Mouse (Mus musculus): ENCODE measurements around the gene Fam214a. TPM values are rescaled to one million over a fixed set of nuclear protein-coding genes. Genes with fewer than 3 reads are reported as not detected.

Fam214a gene
- total RNA-seq, 2 experiments from 2014 or later, result 2.6 to 5.7 TPM

GRCm38 (mm10) chr9:75019592-75019991 lies 66.9 kb downstream of the Fam214a start:
- no peak for ATAC-seq (replicated peaks; ENCODE audit: low FRiP score, low TSS enrichment, poor library complexity, severe bottlenecking)

- no peak for ATAC-seq (replicated peaks; ENCODE audit: low FRiP score, low TSS enrichment, poor library complexity, severe bottlenecking)
These were observed 67.9 kb downstream of the Fam214a start for GRCm38 (mm10) chr9:75020561-75020960.

- ATAC-seq (replicated peaks; ENCODE audit: low FRiP score, low TSS enrichment, poor library complexity, severe bottlenecking), result no peak
These were observed 69.9 kb downstream of the Fam214a start for GRCm38 (mm10) chr9:75022546-75022945.

GRCm38 (mm10) chr9:75023150-75023894 lies 70.6 kb downstream of the Fam214a start:
- ATAC-seq (replicated peaks; ENCODE audit: low FRiP score, low TSS enrichment, poor library complexity, severe bottlenecking), result no peak

- ATAC-seq (replicated peaks; ENCODE audit: low FRiP score, low TSS enrichment, poor library complexity, severe bottlenecking), result peak; percentile 95
These were observed 71.4 kb downstream of the Fam214a start for GRCm38 (mm10) chr9:75024089-75024488.

GRCm38 (mm10) chr9:75025689-75026088 lies 73.0 kb downstream of the Fam214a start:
- peak; percentile 74; the same call in 1 of the 2 replicates for ATAC-seq (replicated peaks; ENCODE audit: low FRiP score, low TSS enrichment, poor library complexity, severe bottlenecking)

GRCm38 (mm10) chr9:75032408-75032807 lies 79.7 kb downstream of the Fam214a start:
- ATAC-seq (replicated peaks; ENCODE audit: low FRiP score, low TSS enrichment, poor library complexity, severe bottlenecking), result no peak

- ATAC-seq (replicated peaks; ENCODE audit: low FRiP score, low TSS enrichment, poor library complexity, severe bottlenecking), result no peak; the same call in 1 of the 2 replicates
These were observed 80.5 kb downstream of the Fam214a start for GRCm38 (mm10) chr9:75033141-75033540.

- ATAC-seq (replicated peaks; ENCODE audit: low FRiP score, low TSS enrichment, poor library complexity, severe bottlenecking), result no peak
These were observed 82.0 kb downstream of the Fam214a start for GRCm38 (mm10) chr9:75034691-75035090.

GRCm38 (mm10) chr9:75035944-75036343 lies 83.3 kb downstream of the Fam214a start:
- ATAC-seq (replicated peaks; ENCODE audit: low FRiP score, low TSS enrichment, poor library complexity, severe bottlenecking), result no peak

GRCm38 (mm10) chr9:75037451-75038356 lies 85.0 kb downstream of the Fam214a start, which contains the start of gene Arpp19:
Gene Arpp19, plus strand, starts transcription at chr9:75037614.
- ATAC-seq (replicated peaks; ENCODE audit: low FRiP score, low TSS enrichment, poor library complexity, severe bottlenecking), result peak; percentile 92

- no peak for ATAC-seq (replicated peaks; ENCODE audit: low FRiP score, low TSS enrichment, poor library complexity, severe bottlenecking)
These were observed 85.6 kb downstream of the Fam214a start for GRCm38 (mm10) chr9:75038357-75038688.

- ATAC-seq (replicated peaks; ENCODE audit: low FRiP score, low TSS enrichment, poor library complexity, severe bottlenecking), result no peak
These were observed 87.9 kb downstream of the Fam214a start for GRCm38 (mm10) chr9:75040566-75040965.

- no peak for ATAC-seq (replicated peaks; ENCODE audit: low FRiP score, low TSS enrichment, poor library complexity, severe bottlenecking)
These were observed 89.3 kb downstream of the Fam214a start for GRCm38 (mm10) chr9:75041840-75042525.

GRCm38 (mm10) chr9:75043191-75043590 lies 90.5 kb downstream of the Fam214a start:
- no peak for ATAC-seq (replicated peaks; ENCODE audit: low FRiP score, low TSS enrichment, poor library complexity, severe bottlenecking)

GRCm38 (mm10) chr9:75047079-75047478 lies 94.4 kb downstream of the Fam214a start:
- no peak for ATAC-seq (replicated peaks; ENCODE audit: low FRiP score, low TSS enrichment, poor library complexity, severe bottlenecking)

GRCm38 (mm10) chr9:75049100-75049499 lies 96.4 kb downstream of the Fam214a start:
- no peak for ATAC-seq (replicated peaks; ENCODE audit: low FRiP score, low TSS enrichment, poor library complexity, severe bottlenecking)

- ATAC-seq (replicated peaks; ENCODE audit: low FRiP score, low TSS enrichment, poor library complexity, severe bottlenecking), result peak; percentile 89
These were observed 97.3 kb downstream of the Fam214a start for GRCm38 (mm10) chr9:75050003-75050402.

GRCm38 (mm10) chr9:75051841-75052240 lies 99.2 kb downstream of the Fam214a start:
- ATAC-seq (replicated peaks; ENCODE audit: low FRiP score, low TSS enrichment, poor library complexity, severe bottlenecking), result no peak

- ATAC-seq (replicated peaks; ENCODE audit: low FRiP score, low TSS enrichment, poor library complexity, severe bottlenecking), result no peak
These were observed 102.4 kb downstream of the Fam214a start for GRCm38 (mm10) chr9:75055046-75055445.
